Mouse (Mus musculus) adrenal gland, adult 18-20 months (tissue): ENCODE measurements around the gene 4933402D24Rik. TPM values are rescaled to one million over a fixed set of nuclear protein-coding genes. Genes with fewer than 3 reads are reported as not detected.
A peak's percentile ranks its signal among the peaks of the same experiment; 100 is the strongest.

Source experiments
- DNase-seq, 2 experiments: peaks; one replicate each; pipeline ENCODE4 v3.0.0; 2021 to 2022; ENCODE audit warnings: low spot score in 2 of 2
- long read RNA-seq, 2 experiments: library from polyadenylated mRNA; stranded (forward); transcript quantifications; one replicate each; pipeline ENCODE4 v2.0.0; 2021
- total RNA-seq, 2 experiments: library from RNA; stranded (reverse); gene quantifications; 1 replicate in 1 of 2; 2 replicates in 1 of 2; pipeline ENCODE4 v1.2.3; 2021

Gene 4933402D24Rik
- not detected for total RNA-seq
- long read RNA-seq, experiment 1 = 0 reads
- long read RNA-seq, experiment 2 = 0 reads

DNA sequence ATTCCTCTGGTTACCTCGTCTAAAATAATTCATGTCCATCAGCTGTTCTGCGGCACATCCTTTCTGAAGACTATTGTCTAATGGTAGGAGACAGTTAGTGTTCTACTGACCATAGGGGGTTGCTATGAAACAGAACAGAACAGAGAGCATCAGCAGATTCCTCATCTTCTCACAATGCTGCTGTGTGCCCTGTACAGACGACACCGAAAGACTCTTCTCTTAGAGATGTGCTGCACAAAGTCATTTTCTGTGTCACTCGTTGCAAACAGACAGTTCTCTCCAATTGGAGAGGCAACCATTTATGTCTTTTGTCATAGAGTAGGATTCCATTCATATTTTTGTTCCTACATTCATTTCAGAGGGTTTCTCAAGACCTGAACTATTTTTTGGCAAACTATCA lies at the start of gene 4933402D24Rik:
TSS of gene 4933402D24Rik (minus strand) at position 101 of the 400 bp plus-strand sequence.
- no peak for DNase-seq

DNA sequence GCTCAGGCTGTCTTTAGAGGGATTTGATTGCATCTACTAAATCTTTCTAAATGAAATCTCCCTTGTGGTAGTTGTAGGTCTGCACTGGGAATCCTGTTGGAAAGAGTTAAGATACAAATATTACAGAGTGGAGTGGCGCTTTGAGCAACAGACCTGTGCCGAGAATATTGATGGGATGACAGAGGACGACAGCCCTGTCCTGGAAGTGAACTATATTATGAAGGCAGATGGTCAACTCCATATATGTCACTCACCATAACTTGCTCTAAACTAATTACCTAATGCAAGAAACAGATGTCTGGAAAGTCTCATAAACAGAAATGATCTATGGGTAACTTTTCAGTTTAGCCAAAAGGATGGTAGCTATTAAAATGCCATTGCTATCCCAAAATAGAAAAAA lies 39.5 kb upstream of the 4933402D24Rik start:
- no peak for DNase-seq

DNA sequence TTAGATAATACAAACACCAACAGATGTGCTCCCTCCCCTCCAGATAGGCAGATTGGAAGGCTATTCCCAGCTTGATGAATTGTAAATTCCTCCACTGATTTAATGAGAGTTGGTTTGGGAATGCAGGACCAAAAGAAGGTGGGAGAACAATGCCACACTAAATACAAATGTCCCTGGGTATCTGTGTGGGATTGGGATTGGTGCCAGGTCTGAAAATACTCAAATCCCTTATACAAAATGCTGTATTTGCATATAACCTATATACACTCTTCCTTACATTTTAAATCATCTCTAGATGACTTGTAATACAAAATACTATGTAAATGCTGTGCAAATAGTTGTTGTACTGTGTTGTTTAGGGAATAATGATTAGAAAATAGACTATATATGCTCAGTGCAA lies 36.0 kb upstream of the 4933402D24Rik start:
- no peak for DNase-seq

DNA sequence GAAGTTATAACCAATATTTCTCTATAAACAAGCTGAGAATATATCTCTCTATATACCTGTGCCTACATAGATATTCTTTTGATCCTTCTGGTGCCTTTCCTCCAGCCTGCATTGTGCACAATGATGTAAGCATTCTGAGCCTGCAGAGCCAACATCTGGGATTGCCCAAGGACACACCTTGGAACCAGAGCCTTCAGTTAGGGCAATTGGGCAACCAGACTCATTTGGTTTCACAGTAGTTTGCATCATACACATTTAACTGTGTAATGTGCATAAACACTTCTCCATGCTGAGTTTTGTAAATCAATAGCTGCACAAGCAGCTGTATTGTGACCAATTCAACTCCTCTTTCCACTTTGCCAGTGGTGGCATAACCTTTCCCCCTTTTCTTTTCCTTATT lies 25.3 kb upstream of the 4933402D24Rik start:
- no peak for DNase-seq

DNA sequence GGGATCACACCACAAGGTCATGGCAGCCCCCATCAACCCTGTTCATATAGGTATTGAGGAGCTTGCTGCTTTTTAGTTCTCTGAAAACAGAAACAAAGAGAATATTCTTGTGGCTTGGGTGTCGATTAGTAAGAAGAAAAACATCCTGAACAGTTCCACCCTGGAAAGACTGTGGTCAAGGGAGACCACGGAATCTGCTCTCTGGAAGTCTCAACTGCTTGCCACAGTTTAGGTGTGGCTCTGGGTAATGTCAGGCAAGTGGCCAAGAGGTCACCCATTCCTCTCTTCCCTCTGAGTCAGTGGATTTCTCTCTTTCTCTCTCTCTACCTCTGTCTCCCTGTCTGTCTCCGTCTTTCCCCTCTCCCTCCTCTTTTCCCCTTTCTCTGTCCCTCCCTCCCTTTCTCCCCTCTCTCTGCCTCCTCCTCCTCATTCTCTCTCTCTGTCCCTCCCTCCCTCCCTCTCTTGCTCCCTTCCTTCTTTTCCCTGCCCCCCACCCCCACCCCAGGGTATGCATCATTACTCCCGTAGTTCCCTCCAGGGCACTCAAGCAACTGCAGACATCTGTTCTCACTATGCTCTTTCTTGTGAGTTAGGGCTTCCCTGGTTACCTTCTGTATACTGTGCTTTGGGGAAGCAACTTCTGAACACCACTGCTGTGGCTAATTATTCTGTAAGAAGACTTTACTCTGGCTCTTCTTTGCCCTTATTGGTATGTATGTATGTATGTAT lies 8.0 kb upstream of the 4933402D24Rik start:
- DNase-seq = no peak

DNA sequence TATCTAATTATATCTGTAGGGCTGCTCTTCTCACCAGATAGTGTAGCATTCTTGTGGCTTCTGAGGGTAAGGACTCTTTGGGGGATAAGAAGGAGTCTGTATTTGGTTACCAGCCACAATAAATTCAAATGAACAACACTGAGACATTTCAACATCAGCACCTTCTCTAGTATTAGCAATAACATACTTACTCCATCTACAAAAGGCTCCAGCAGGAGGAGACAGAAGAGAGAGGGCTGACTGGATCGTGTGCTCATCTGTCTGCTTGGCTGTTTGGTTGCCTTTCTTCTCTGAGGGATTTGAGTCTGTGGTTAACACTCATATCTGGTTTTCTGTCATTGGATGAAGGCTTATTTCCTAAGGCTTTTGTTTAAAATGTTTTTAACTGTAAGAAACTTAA lies 7.3 kb upstream of the 4933402D24Rik start:
- no peak for DNase-seq

DNA sequence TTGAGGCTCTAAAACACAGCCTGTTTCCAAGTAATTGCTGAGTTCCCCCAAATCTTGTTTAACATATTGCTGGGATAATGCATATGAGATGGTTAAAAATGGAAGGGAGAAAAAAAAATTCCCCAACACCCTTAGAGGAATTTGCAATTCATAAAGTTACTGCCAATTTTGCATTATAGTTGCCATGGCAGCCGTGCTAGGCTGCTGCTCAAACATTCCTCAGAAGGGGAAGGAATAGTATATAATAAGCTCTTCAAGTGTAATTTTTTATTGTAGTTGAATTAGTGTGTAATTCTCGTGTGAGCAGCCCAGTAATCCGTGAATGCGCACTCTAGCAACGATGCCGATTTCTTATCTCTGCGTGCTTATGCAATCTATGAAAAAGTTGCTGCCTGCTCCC lies 1.2 kb upstream of the 4933402D24Rik start:
- no peak for DNase-seq

DNA sequence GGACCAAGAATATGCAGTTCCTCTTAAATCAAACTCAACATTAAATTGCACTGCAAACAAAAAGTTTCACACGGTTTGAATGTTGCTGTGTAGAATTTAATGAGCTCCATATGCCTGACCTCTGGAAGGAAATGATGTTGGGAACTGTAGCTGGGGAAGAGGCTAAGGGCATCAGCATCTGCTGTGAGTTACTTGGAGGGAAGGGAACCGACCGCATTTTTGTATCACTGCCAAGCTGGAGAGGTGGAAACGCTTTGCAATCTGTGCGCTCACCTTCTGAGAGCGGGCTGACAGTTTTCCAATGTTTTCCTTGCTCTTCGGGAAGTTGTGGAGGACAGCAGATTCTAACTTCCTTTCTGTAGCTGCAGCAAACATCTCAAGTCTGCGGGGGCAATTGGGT lies 955 bp downstream of the 4933402D24Rik start:
- no peak for DNase-seq

DNA sequence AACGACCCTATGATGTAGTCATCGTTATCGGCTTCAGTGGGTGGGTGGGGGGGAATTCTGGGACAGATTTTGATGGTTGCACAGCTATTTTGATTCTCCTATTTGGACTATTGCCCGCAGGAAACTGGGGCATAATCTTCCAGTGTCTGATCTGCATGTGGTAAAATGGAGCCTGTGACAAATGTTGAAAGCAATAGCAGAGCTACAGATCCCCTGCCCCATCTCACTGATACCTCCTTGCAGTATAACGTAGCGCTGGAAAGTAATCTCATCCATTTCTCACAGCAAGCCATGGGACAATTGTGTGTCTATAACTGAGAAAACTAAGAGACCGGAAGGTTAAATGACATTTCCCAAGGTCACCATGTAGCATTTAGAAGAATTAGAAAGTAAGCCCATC lies 4.7 kb downstream of the 4933402D24Rik start:
- no peak for DNase-seq

DNA sequence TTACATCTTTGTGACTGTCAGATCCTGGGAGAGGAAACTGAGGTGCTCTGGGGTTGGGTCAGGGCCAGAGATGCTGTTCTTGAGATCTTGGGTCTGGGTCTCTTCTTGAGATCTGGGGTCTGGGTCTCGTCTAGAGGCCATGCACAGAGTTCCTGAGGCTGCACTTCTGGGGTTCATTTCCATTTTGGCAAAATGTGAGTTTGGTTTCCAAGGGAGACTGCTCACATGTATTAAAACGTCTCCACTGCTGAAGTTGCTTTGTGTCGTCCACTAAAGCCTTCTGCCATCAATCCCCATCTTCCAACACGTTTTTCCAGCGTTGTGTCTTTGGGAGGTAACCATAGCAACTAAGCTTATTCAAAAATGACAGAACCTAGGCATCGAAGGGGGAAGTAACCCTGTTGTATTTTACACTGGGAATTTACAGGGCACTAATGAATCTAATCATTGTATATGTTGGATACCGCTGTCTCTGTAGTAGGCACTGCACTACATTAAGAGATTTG lies 5.1 kb downstream of the 4933402D24Rik start:
- no peak for DNase-seq

DNA sequence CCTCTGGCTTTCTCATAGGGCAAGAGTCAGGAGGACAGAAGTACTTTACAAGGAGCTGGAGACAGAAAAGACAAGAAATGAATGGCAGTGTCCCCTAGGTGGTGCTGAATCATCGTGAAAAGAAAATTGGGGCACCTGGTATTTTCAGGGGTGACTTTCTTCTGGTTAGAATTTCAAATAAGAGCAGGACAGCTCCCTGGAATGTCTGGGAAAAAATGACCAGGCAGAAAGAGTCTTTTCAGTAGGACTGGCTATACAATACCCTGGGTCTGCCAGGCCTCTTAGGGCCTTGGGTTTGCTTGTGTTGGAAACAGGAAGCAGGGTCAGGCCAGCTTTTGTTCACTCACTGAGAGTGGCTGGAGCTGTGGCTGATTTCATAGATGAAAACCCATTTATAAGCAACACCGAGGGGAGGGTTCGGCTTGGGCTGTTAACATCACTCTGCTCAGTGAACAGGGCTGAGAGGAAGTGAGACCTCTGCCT lies 5.8 kb downstream of the 4933402D24Rik start:
- DNase-seq = peak in 1 of 2 experiments; percentile 34

DNA sequence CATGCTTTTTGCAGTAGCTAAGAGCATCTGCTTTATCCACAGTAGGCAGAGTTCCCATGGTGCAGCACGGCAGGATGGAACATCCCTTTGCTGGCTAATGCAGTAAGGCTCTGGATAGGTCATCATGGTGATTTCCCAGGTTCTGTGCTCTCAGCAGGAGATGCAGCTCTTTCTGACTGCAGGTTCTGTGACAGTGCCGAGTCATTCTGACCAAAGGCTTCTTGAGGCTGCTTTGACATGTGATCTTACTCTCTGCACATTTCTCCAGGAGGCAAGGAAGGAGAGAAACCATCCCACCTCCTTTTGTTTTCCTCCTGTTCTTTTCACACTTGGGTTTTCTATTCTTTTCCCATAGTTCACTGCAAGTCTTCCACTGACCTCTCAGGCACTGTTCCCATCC lies 13.1 kb downstream of the 4933402D24Rik start:
- no peak for DNase-seq

DNA sequence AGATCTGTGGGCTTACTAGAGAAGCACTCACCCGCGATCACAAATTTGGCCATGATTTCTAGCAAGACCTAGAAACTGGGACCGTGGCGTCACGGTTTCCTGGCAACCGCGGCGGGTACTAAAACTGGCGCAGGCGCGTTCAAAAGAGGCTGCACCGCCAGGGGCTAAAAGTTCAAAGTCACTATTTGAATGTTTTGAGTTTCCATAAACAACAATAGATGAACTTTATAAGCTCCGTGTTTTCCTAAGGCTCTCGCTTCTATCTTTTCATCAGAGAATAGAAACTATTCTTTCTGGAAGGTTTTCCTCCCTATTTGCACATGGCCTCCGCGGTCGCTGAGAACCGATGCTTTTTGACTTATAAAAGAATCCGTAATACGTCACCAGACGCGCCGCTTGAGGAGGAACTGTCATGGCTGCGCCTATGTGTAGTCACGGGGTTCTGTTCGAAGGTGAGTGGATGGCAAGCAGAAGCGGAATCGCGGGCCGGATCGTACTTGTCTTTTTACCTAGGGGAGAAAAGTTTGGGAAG lies 38.8 kb downstream of the 4933402D24Rik start, which contains the start of the genes Mdh1b and Fastkd2:
TSS of gene Mdh1b (minus strand) at position 79 of the 532 bp plus-strand sequence.
TSS of gene Fastkd2 (plus strand) at position 375 of the 532 bp plus-strand sequence.
- peak; percentile 79 to 88 for DNase-seq

DNA sequence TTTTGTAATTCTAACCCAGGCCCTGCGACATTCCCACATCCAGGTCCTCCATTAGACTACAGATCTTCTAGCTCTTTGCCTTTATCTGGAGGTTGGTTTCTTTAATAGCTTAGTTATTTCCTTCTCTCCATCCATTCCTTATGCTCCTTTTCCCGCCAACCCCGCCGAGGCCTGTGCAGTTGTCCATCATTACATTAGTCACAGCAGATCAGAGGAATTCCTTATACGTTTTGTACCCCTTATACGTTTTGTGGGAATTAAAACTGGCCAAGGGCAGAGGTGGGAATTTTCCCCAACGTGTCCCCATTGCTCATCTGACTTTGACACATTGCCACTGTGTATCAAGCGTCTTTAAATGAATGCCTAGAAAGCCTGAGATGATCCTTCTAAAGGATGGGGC lies 39.3 kb downstream of the 4933402D24Rik start:
- DNase-seq = no peak

DNA sequence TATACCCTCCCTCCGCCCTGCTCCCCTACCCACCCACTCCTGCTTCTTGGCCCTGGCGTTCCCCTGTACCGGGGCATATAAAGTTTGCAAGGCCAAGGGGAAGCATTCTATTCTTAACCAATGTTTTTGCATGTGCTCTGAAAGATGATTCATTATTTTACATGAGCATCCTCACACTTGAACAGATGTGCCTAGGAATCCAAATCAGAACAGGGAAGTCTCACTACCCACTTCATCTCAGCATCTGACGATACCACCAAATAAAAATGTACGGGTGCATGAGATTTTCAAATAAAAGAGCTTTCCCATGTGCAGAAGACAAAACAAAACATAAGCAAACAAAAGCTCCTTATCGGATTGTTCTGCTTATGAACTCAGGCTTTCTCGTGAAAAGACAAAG lies 48.9 kb downstream of the 4933402D24Rik start:
- DNase-seq = no peak

DNA sequence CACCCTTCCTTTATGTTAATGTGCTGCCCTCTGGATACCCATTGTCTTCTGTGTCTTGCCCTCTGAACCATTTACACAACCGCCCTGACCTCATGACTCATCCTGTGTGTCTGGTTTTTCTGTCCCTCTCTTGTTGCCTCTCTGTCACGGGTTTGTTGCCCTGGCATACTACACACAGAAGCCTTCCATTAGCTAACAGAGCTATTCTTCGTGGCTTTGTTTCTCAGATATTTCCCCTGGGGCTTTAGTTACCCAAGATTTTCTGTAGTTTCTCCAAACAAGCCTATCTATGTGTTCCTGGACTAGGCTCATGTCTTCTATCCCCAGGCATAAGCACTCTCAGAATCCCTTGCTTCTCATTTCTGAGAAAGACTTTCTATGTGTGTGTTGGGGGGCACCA lies 60.2 kb downstream of the 4933402D24Rik start:
- no peak for DNase-seq

DNA sequence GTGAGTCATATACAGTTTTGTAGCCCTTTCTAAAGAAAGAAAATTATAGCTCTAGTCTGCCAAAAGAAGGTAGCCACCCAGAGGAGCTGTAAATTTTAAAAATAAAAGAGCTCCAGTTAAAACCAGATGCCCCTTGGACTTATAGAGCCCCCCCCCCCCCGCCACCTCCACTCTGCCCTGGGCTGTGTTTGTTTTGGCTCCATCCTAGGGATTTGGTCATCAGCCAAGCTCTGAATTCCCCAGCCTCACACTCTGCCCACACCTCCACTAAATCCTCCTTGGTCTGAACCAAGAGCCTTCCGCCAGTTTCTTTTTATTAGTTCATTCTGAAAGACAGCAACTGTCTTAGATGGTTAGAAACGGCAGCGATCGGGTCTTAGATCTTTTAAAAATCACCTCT lies 63.3 kb downstream of the 4933402D24Rik start:
- no peak for DNase-seq

Other genes starting within 250 kb of the 4933402D24Rik start
- not detected for gene Gm39653, start 153.3 kb downstream of the 4933402D24Rik start, total RNA-seq
- gene Dytn, start 82.3 kb downstream of the 4933402D24Rik start, total RNA-seq = not detected
- gene Mdh1b, start 38.9 kb downstream of the 4933402D24Rik start, total RNA-seq = under 1 TPM in 1 of 2 experiments, not detected in 1; 0.23 TPM
- gene Fastkd2, start 38.7 kb downstream of the 4933402D24Rik start, total RNA-seq = 10 to 100 TPM; 20.2 to 28.0 TPM